Mouse (Mus musculus) liver, adult 2 months (tissue): ENCODE results near the gene Col23a1. TPM values are rescaled to one million over a fixed set of nuclear protein-coding genes. Genes with fewer than 3 reads are reported as not detected.

Experiments used
- DNase-seq: peaks from one replicate; pipeline ENCODE4 v3.0.0-alpha.2; 2011; ENCODE audit warnings: low read depth, low spot score; ENCODE audit errors: extremely low read depth
- H3K27ac ChIP-seq: fragments of 200-500 bp; replicated peaks from 2 replicates; pipeline ENCODE4 v1.5.1; 2012; ENCODE audit warnings: low read depth, mild to moderate bottlenecking, control low read depth, inconsistent platforms, low read length; ENCODE audit not compliant: insufficient read depth
- H3K27me3 ChIP-seq: fragments of 200-500 bp; 2 replicates; pipeline ENCODE4 v1.6.1; 2012; ENCODE audit warnings: mild to moderate bottlenecking, moderate library complexity, low read length, inconsistent platforms; ENCODE audit not compliant: control insufficient read depth, insufficient read depth
- H3K36me3 ChIP-seq: fragments of 200-500 bp; 2 replicates; pipeline ENCODE4 v1.6.1; 2012; ENCODE audit warnings: low read length, inconsistent platforms; ENCODE audit not compliant: control insufficient read depth, insufficient read depth
- H3K4me1 ChIP-seq: fragments of 200-500 bp; 2 replicates; pipeline ENCODE4 v1.6.1; 2011; ENCODE audit warnings: low read length; ENCODE audit not compliant: control insufficient read depth, insufficient read depth
- H3K4me3 ChIP-seq: fragments of 200-500 bp; 2 replicates; pipeline ENCODE4 v1.5.1; 2011; ENCODE audit warnings: low read depth, mild to moderate bottlenecking, control low read depth, low read length, moderate library complexity; ENCODE audit not compliant: insufficient read depth
- H3K79me2 ChIP-seq: fragments of 200-500 bp; 2 replicates; pipeline ENCODE4 v1.6.1; 2012; ENCODE audit warnings: inconsistent platforms, mild to moderate bottlenecking, low read length, moderate library complexity; ENCODE audit not compliant: control insufficient read depth, insufficient read depth
- H3K9ac ChIP-seq: fragments of 200-500 bp; 2 replicates; pipeline ENCODE4 v1.6.1; 2012; ENCODE audit warnings: low read depth, mild to moderate bottlenecking, control low read depth, inconsistent platforms, low read length
- CTCF ChIP-seq: fragments of 200-500 bp; IDR thresholded peaks from 2 replicates; pipeline ENCODE4 v1.5.1; 2011; ENCODE audit warnings: low read depth, low read length, control low read depth
- POLR2A ChIP-seq: fragments of 200-500 bp; IDR thresholded peaks from 2 replicates; pipeline ENCODE4 v1.6.1; 2011; ENCODE audit warnings: low read length, control low read depth; ENCODE audit not compliant: insufficient read depth; ENCODE audit errors: extremely low read depth
- WGBS: fragments of 180-500 bp; shearing (Covaris S2); methylation state at CpG from one replicate; pipeline ENCODE4 v1.1.7; 2018; 5-methylcytosine and 5-hydroxymethylcytosine counted together
- polyA plus RNA-seq: library from polyadenylated mRNA; depleted of rRNA; stranded (reverse); fragments of >200 nt; gene quantifications from 2 replicates; pipeline ENCODE4 v1.2.3, GENCODE M21; 2012
- total RNA-seq: library from RNA; depleted of rRNA; stranded (reverse); fragments of >200 nt; gene quantifications from 2 replicates; pipeline ENCODE4 v1.2.3, GENCODE M21; 2014

Gene Col23a1
- total and polyA plus RNA-seq, 2 experiments: 0.05 to 0.09 TPM

DNA sequence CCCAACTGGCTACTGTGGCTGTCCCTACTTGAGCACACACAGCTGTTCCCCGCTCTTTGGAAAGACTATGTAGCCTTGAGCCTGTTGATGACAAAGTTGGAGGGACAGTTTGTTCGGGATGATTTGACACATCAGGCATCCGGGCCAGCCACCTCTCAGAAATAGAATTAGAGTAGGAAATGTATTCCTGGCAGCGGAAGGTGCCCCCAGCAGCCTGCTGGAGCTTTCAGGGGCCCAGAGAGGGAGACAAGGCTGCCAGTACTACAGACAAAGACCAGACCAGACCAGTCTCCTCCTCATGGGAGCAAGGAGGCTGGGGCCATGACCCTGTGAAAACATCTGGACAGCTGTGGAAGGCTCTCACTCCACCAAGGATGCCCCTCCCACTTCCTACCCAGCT lies 53.6 kb downstream of the Col23a1 start:
- no peaks in the 10 kb centered on the region for H3K36me3 ChIP-seq
- no peak overlapping the region for H3K27ac ChIP-seq
- no peaks in the 10 kb centered on the region for H3K4me1 ChIP-seq
- H3K9ac ChIP-seq: no peak overlapping the region
- no peak for DNase-seq
- H3K27me3 ChIP-seq: no peaks in the 10 kb centered on the region
- TF ChIP-seq CTCF: no peak
- TF ChIP-seq POLR2A: no peak
- 78% methylated on average over 4 of the region's 4 CpGs for WGBS
- H3K4me3 ChIP-seq: no peak overlapping the region
- no peaks in the 10 kb centered on the region for H3K79me2 ChIP-seq

- Histone ChIP-seq H3K9ac (no peak overlapping the region), H3K36me3 (no peaks in the 10 kb centered on the region), H3K27ac (no peak overlapping the region), H3K4me1 (no peaks in the 10 kb centered on the region), H3K27me3 (no peaks in the 10 kb centered on the region), H3K79me2 (no peaks in the 10 kb centered on the region), H3K4me3 (no peak overlapping the region)
- DNase-seq: no peak
- TF ChIP-seq POLR2A (no peak), CTCF (no peak)
- WGBS: 93% methylated on average over 5 of the region's 5 CpGs
Measured at GRCm38 (mm10) chr11:51343728-51344289, 54.1 kb downstream of the Col23a1 start.

DNA sequence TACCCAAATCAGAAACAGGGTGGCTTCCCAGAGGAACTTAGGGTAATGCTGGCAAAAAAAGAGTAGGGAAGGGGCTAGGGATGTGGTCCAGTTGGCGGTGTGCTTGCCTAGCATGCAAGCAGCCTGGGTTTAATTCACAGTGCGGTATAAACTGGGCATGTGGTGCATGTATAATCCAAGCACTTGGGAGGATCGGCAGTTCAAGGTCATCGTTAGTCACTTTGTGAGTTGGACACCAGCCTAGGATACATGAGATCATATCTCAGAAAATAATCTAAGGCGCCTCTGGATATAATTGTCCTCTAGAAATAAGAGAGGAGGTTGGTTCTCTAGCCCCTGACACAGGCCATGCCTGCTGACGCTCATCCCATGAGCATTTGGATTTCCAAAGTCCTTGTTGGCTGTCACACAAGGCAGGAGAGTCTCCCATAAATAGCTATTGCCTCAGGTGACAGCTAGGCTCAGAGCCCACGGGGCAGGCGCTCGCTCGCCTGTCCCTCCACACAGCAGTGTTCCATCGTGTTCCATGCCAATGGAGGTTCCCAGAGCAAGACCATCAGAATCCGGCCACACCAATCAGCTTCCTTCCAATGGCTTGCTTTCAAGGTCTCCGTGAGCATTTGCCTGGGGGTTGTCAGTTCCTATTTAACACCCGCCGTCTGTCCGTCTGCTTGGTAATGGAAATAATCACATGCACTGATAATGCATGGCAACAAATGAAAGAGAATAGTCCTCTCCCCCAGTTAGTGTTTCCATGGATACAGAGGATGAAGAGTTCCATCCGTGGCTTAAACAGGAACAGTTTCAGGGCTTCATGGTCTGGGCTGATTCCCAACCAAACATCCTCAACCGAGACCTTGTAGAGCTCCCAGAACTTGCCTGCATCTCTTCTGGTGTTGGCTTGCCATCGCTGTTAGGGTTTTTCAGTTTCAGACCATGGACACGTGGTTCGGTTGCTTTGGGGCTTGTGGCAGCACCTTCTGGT lies 56.1 kb downstream of the Col23a1 start:
- Histone ChIP-seq H3K27ac (no peak overlapping the region), H3K79me2 (no peaks in the 10 kb centered on the region), H3K27me3 (no peaks in the 10 kb centered on the region), H3K36me3 (no peaks in the 10 kb centered on the region), H3K9ac (no peak overlapping the region), H3K4me1 (no peaks in the 10 kb centered on the region), H3K4me3 (no peak overlapping the region)
- DNase-seq: no peak
- 87% methylated on average over 21 of the region's 21 CpGs for WGBS
- TF ChIP-seq POLR2A: no peak
- TF ChIP-seq CTCF: no peak

- TF ChIP-seq CTCF (no peak), POLR2A (no peak)
- no peaks in the 10 kb centered on the region for H3K79me2 ChIP-seq
- no peak overlapping the region for H3K27ac ChIP-seq
- no peaks in the 10 kb centered on the region for H3K4me1 ChIP-seq
- no peak overlapping the region for H3K9ac ChIP-seq
- no peaks in the 10 kb centered on the region for H3K36me3 ChIP-seq
- no peaks in the 10 kb centered on the region for H3K27me3 ChIP-seq
- no peak for DNase-seq
- WGBS: 77% methylated on average over 2 of the region's 2 CpGs
- H3K4me3 ChIP-seq: no peak overlapping the region
Measured at GRCm38 (mm10) chr11:51347756-51348155, 58.0 kb downstream of the Col23a1 start.

DNA sequence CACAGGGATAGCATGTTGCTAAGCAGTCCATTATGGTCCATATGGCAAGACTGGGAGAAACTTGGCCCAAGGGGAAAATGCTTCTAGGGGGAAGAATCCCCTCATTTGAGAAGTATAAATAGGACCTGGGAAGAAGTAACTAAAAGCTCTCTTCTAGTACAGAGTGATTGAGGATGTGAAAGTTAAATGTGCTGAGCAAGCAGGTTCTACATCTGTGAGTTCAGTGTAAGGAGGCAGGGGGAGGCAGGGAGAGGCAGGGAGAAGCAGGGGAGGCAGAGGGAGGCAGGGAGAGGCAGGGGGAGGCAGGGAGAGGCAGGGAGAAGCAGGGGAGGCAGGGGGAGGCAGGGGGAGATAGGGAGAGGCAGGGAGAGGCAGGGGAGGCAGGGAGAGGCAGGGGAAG lies 59.9 kb downstream of the Col23a1 start:
- Histone ChIP-seq H3K4me3 (no peak overlapping the region), H3K27ac (no peak overlapping the region), H3K27me3 (no peaks in the 10 kb centered on the region), H3K4me1 (no peaks in the 10 kb centered on the region), H3K36me3 (no peaks in the 10 kb centered on the region), H3K79me2 (no peaks in the 10 kb centered on the region), H3K9ac (no peak overlapping the region)
- DNase-seq: peak; percentile 12
- TF ChIP-seq CTCF: no peak
- no peak for TF ChIP-seq POLR2A

GRCm38 (mm10) chr11:51351151-51351550 lies 61.4 kb downstream of the Col23a1 start:
- TF ChIP-seq POLR2A (no peak), CTCF (no peak)
- Histone ChIP-seq H3K27me3 (no peaks in the 10 kb centered on the region), H3K4me3 (no peak overlapping the region), H3K9ac (no peak overlapping the region), H3K79me2 (no peaks in the 10 kb centered on the region), H3K27ac (no peak overlapping the region), H3K36me3 (no peaks in the 10 kb centered on the region), H3K4me1 (no peaks in the 10 kb centered on the region)
- WGBS: 73% methylated on average over 9 of the region's 9 CpGs
- no peak for DNase-seq
